Mouse (Mus musculus): ENCODE results near the gene Gm11238.
"Not testable (repeated sequence)": the region's sequence is repeated elsewhere in the genome, so short reads cannot be mapped to it uniquely, and the experiment has no call there.

DNA sequence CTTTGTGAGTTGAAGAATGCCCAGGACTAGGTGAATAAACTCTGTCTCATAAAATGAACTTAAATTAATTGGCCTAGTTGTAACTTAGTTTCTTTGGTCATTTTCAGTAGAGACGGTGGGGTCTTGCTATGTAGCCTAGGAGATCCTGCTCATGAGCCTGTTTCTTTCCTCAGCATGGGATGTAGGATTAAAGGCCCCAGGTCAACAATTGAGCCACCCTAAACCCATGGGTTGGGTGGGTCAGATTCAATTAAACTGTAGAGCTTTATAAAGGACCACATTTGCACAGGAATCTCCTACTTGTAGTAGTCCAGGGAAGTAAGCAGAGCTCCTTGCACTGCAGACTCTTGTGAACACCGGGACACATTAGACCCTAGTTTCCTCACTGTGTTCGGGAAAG, at the start of gene Gm11238:
- TF ChIP-seq POLR2A (IDR thresholded peaks at IDR 0.05; ENCODE audit: low read depth, low read length); CTCF (IDR thresholded peaks at IDR 0.05; ENCODE audit: extremely low read depth, insufficient read depth, insufficient read length, insufficient replicate concordance): not testable (repeated sequence)

Measured in spleen, adult 2 months (tissue).